Mouse (Mus musculus) midbrain, embryonic 14.5 days (tissue): ENCODE results near the gene Ifitm6. TPM values are rescaled to one million over a fixed set of nuclear protein-coding genes. Genes with fewer than 3 reads are reported as not detected.
"Not testable (repeated sequence)": the region's sequence is repeated elsewhere in the genome, so short reads cannot be mapped to it uniquely, and the experiment has no call there.

Experiments
- ATAC-seq: fragments of 200-750 bp; cut with Nextera tagmentation; 2 replicates; pipeline ENCODE4 v1.8.0; 2017; ENCODE audit warnings: moderate number of reproducible peaks, moderate library complexity; ENCODE audit not compliant: low FRiP score, low TSS enrichment
- DNase-seq: peaks from one replicate; pipeline ENCODE4 v3.0.0-alpha.2; 2015
- H3K27ac ChIP-seq: fragments of 300-500 bp; sonication (generic); replicated peaks from 2 replicates; pipeline ENCODE4 v1.5.1; 2014; ENCODE audit warnings: mild to moderate bottlenecking, low read depth, low read length, moderate library complexity
- H3K27me3 ChIP-seq: fragments of 300-500 bp; sonication (generic); 2 replicates; pipeline ENCODE4 v1.6.1; 2014; ENCODE audit warnings: low read length, control low read depth, mixed read lengths; ENCODE audit not compliant: control insufficient read depth, insufficient read depth
- H3K36me3 ChIP-seq: fragments of 300-500 bp; sonication (generic); 2 replicates; pipeline ENCODE4 v1.6.1; 2014; ENCODE audit warnings: low read length, control low read depth; ENCODE audit not compliant: control insufficient read depth, insufficient read depth
- H3K4me1 ChIP-seq: fragments of 300-500 bp; sonication (generic); 2 replicates; pipeline ENCODE4 v1.6.1; 2014; ENCODE audit warnings: mild to moderate bottlenecking, antibody characterized with exemption, low read length, control low read depth; ENCODE audit not compliant: control insufficient read depth, insufficient read depth
- H3K4me2 ChIP-seq: fragments of 300-500 bp; sonication (generic); 2 replicates; pipeline ENCODE4 v1.6.1; 2014; ENCODE audit warnings: mild to moderate bottlenecking, low read length, moderate library complexity
- H3K4me3 ChIP-seq: fragments of 300-500 bp; sonication (generic); replicated peaks from 2 replicates; pipeline ENCODE4 v1.5.1; 2014; ENCODE audit warnings: low read depth, low read length
- H3K9ac ChIP-seq: fragments of 300-500 bp; sonication (generic); replicated peaks from 2 replicates; pipeline ENCODE4 v1.6.1; 2014; ENCODE audit warnings: mild to moderate bottlenecking, low read length, moderate library complexity
- H3K9me3 ChIP-seq: fragments of 300-500 bp; sonication (generic); 2 replicates; pipeline ENCODE4 v1.6.1; 2016; ENCODE audit warnings: low read length, control low read depth, mixed read lengths; ENCODE audit not compliant: control insufficient read depth
- WGBS: fragments of 180-500 bp; shearing (Covaris S2); extraction: QIAGEN DNeasy Blood & Tissue Kit; methylation state at CpG from one replicate; pipeline ENCODE4 v1.1.7; 2014; 5-methylcytosine and 5-hydroxymethylcytosine counted together
- polyA plus RNA-seq: library from polyadenylated mRNA; unstranded; fragments of >200 nt; fragmentation: Nextera tagmentation; extraction: Ambion mirVana; gene quantifications from 2 replicates; pipeline ENCODE4 v1.2.1, GENCODE M21; 2014

Ifitm6 gene
- polyA plus RNA-seq, 1 experiment from 2014 or later, result 0.34 TPM

- Histone ChIP-seq H3K4me1 (no peaks in the 10 kb centered on the region), H3K27me3 (no peaks in the 10 kb centered on the region), H3K4me2 (no peak overlapping the region), H3K4me3 (no peak overlapping the region), H3K9me3 (no peaks in the 10 kb centered on the region), H3K9ac (no peak overlapping the region), H3K27ac (no peak overlapping the region), H3K36me3 (no peaks in the 10 kb centered on the region)
- ATAC-seq, result no peak
- DNase-seq, result no peak
- 75% methylated on average over 5 of the region's 5 CpGs for WGBS
Observed at GRCm38 (mm10) chr7:140990622-140991021, 27.1 kb downstream of the Ifitm6 start.

GRCm38 (mm10) chr7:140990185-140990584 lies 27.5 kb downstream of the Ifitm6 start:
- no peak overlapping the region for H3K4me2 ChIP-seq
- DNase-seq (no peak), ATAC-seq (no peak)
- no peaks in the 10 kb centered on the region for H3K36me3 ChIP-seq
- no peak overlapping the region for H3K27ac ChIP-seq
- no peaks in the 10 kb centered on the region for H3K27me3 ChIP-seq
- no peak overlapping the region for H3K4me3 ChIP-seq
- WGBS, result 81% methylated on average over 6 of the region's 6 CpGs
- H3K4me1 ChIP-seq, result no peaks in the 10 kb centered on the region
- no peak overlapping the region for H3K9ac ChIP-seq
- no peaks in the 10 kb centered on the region for H3K9me3 ChIP-seq

- Histone ChIP-seq H3K27me3 (no peaks in the 10 kb centered on the region), H3K27ac (no peak overlapping the region), H3K4me1 (no peaks in the 10 kb centered on the region), H3K36me3 (no peaks in the 10 kb centered on the region), H3K4me2 (no peak overlapping the region), H3K9ac (no peak overlapping the region), H3K4me3 (no peak overlapping the region), H3K9me3 (no peaks in the 10 kb centered on the region)
- ATAC-seq (no peak), DNase-seq (no peak)
- WGBS, result 72% methylated on average over 4 of the region's 4 CpGs
Observed at GRCm38 (mm10) chr7:140989022-140989421, 28.7 kb downstream of the Ifitm6 start.

- no peaks in the 10 kb centered on the region for H3K27me3 ChIP-seq
- H3K4me1 ChIP-seq, result no peaks in the 10 kb centered on the region
- H3K4me2 ChIP-seq, result no peak overlapping the region
- H3K27ac ChIP-seq, result no peak overlapping the region
- no peak overlapping the region for H3K4me3 ChIP-seq
- ATAC-seq (no peak), DNase-seq (no peak)
- H3K9me3 ChIP-seq, result no peaks in the 10 kb centered on the region
- no peaks in the 10 kb centered on the region for H3K36me3 ChIP-seq
- H3K9ac ChIP-seq, result no peak overlapping the region
- WGBS, result 90% methylated on average over 17 of the region's 17 CpGs
Observed at GRCm38 (mm10) chr7:140987182-140988138, 30.3 kb downstream of the Ifitm6 start.

- H3K27me3 ChIP-seq, result no peaks in the 10 kb centered on the region
- no peaks in the 10 kb centered on the region for H3K36me3 ChIP-seq
- no peaks in the 10 kb centered on the region for H3K4me1 ChIP-seq
- DNase-seq (no peak), ATAC-seq (no peak)
- H3K4me3 ChIP-seq, result no peak overlapping the region
- no peaks in the 10 kb centered on the region for H3K9me3 ChIP-seq
- H3K9ac ChIP-seq, result no peak overlapping the region
- no peak overlapping the region for H3K4me2 ChIP-seq
- H3K27ac ChIP-seq, result no peak overlapping the region
- 91% methylated on average over 7 of the region's 7 CpGs for WGBS
Observed at GRCm38 (mm10) chr7:140982971-140983370, 34.8 kb downstream of the Ifitm6 start.

GRCm38 (mm10) chr7:140981704-140982103 lies 36.0 kb downstream of the Ifitm6 start:
- H3K4me2 ChIP-seq, result no peak overlapping the region
- H3K9me3 ChIP-seq, result no peaks in the 10 kb centered on the region
- no peaks in the 10 kb centered on the region for H3K4me1 ChIP-seq
- H3K27ac ChIP-seq, result no peak overlapping the region
- no peak for DNase-seq
- H3K4me3 ChIP-seq, result no peak overlapping the region
- no peak overlapping the region for H3K9ac ChIP-seq
- H3K27me3 ChIP-seq, result no peaks in the 10 kb centered on the region
- ATAC-seq, result no peak
- H3K36me3 ChIP-seq, result no peaks in the 10 kb centered on the region
- WGBS, result 94% methylated on average over 8 of the region's 8 CpGs

- ATAC-seq, DNase-seq, H3K27ac ChIP-seq, H3K27me3 ChIP-seq, H3K9me3 ChIP-seq, H3K9ac ChIP-seq, H3K4me3 ChIP-seq, H3K4me2 ChIP-seq, H3K4me1 ChIP-seq, H3K36me3 ChIP-seq: not testable (repeated sequence)
- WGBS, result 95% methylated on average over 9 of the region's 9 CpGs
Observed at GRCm38 (mm10) chr7:140976720-140977119, 41.0 kb downstream of the Ifitm6 start.

- Histone ChIP-seq H3K9ac (no peak overlapping the region), H3K4me1 (0 out of 2 replicates have a peak, but pooled peaks cover 2% of the 10 kb centered on the region), H3K4me3 (no peak overlapping the region), H3K36me3 (no peaks in the 10 kb centered on the region), H3K9me3 (no peaks in the 10 kb centered on the region), H3K27ac (no peak overlapping the region), H3K4me2 (no peak overlapping the region), H3K27me3 (no peaks in the 10 kb centered on the region)
- WGBS, result 20% methylated on average over 3 of the region's 3 CpGs
- DNase-seq, result no peak
- ATAC-seq, result no peak
Observed at GRCm38 (mm10) chr7:140975465-140975864, 42.3 kb downstream of the Ifitm6 start.

GRCm38 (mm10) chr7:140974940-140975339 lies 42.8 kb downstream of the Ifitm6 start:
- H3K36me3 ChIP-seq, result no peaks in the 10 kb centered on the region
- 0 out of 2 replicates have a peak, but pooled peaks cover 2% of the 10 kb centered on the region for H3K4me1 ChIP-seq
- no peak overlapping the region for H3K27ac ChIP-seq
- no peak overlapping the region for H3K9ac ChIP-seq
- no peak overlapping the region for H3K4me2 ChIP-seq
- H3K9me3 ChIP-seq, result no peaks in the 10 kb centered on the region
- 11% methylated on average over 9 of the region's 9 CpGs for WGBS
- H3K27me3 ChIP-seq, result no peaks in the 10 kb centered on the region
- H3K4me3 ChIP-seq, result no peak overlapping the region
- ATAC-seq (no peak), DNase-seq (no peak)
